9 mouse cellular contexts compared by ENCODE assay signal in the genomic region with DNA sequence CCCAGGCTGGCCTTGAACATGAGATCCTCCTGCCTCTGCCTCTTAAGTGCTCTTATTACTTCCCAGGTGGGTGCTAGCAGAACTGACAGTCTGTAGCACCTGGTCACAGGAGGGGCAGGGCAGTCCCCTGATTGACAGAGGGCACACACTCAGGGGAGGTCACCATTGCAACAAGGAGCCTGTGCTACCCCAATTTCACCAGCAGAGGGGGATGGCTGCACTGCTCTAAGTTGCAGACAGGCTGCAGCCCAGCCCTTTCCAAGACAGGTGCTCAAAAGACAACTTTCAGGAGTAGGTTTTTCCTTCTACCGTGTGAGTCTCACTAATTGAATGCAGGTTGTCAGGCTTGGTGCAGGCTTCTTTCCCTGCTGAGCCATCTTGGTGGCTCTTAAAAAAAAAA.
DNase-seq lines count a peak whose midpoint lies in the region; ATAC-seq and TF ChIP-seq lines count a peak whose summit lies in the region.
"Had no signal": no experiment of that assay in that cellular context is flagged by ENCODE, and none has a peak within 500 bp of the region (broad histone marks: within the 10 kb centered on the region; RNA-seq: fewer than 3 reads in every experiment).

No protein-coding gene starts in this region.

- H3K27me3 ChIP-seq in CH12.LX (replicated peaks): no peaks in the 10 kb centered on the region
- no peaks in the 10 kb centered on the region for H3K27me3 ChIP-seq in forebrain, embryonic 11.5 days (ENCODE audit: control insufficient read depth, insufficient read depth, low read length)
- no peaks in the 10 kb centered on the region for H3K27me3 ChIP-seq in heart, postnatal 0 days (ENCODE audit: control insufficient read depth, insufficient read depth, low read length)
- H3K27me3 ChIP-seq in lung, embryonic 14.5 days (ENCODE audit: insufficient read depth, low read length): no peaks in the 10 kb centered on the region

- ATAC-seq in forebrain, embryonic 11.5 days (replicated peaks; ENCODE audit: low FRiP score): peak; percentile 52; the same call in 1 of the 2 replicates
- peak; percentile 86 for ATAC-seq in heart, postnatal 0 days (ENCODE audit: insufficient read depth, low read depth)
- peak; percentile 45; the same call in 1 of the 2 replicates for ATAC-seq in lung, embryonic 14.5 days (ENCODE audit: insufficient read depth)

- dilution Hi-C loops in CH12.LX (cut with MboI; ENCODE audit: extremely low pct_ligation_motif_present, extremely low pct_unique_long_range_greater_than_20kb, low sequenced_read_pairs): no loop called here

- no peaks in the 10 kb centered on the region for H3K4me1 ChIP-seq in CH12.LX (ENCODE audit: control insufficient read depth in 1 of 2, insufficient read depth in 2 of 2)
- peaks cover 7% of the 10 kb centered on the region; the same call in 1 of the 2 replicates for H3K4me1 ChIP-seq in forebrain, embryonic 11.5 days (replicated peaks; ENCODE audit: control insufficient read depth, insufficient read depth, low read length)
- no peaks in the 10 kb centered on the region; the same call in 1 of the 2 replicates for H3K4me1 ChIP-seq in heart, postnatal 0 days (ENCODE audit: control insufficient read depth, insufficient read depth)
- H3K4me1 ChIP-seq in lung, embryonic 14.5 days (ENCODE audit: insufficient read depth): peaks cover 3% of the 10 kb centered on the region; the same call in 1 of the 2 replicates

- H3K36me3 ChIP-seq in CH12.LX (replicated peaks in 1 of 2; ENCODE audit: control insufficient read depth in 1 of 2, insufficient read depth in 1 of 2, low read length in 1 of 2): no peaks in the 10 kb centered on the region
- no peaks in the 10 kb centered on the region for H3K36me3 ChIP-seq in forebrain, embryonic 11.5 days (ENCODE audit: control insufficient read depth, insufficient read depth, low read length)
- H3K36me3 ChIP-seq in heart, postnatal 0 days (replicated peaks; ENCODE audit: control insufficient read depth, insufficient read depth, low read length): no peaks in the 10 kb centered on the region
- no peaks in the 10 kb centered on the region for H3K36me3 ChIP-seq in lung, embryonic 14.5 days (ENCODE audit: insufficient read depth)

- no peak overlapping the region for H3K27ac ChIP-seq in CH12.LX (ENCODE audit: insufficient read depth, low read depth)
- no peak overlapping the region for H3K27ac ChIP-seq in forebrain, embryonic 11.5 days (ENCODE audit: low read depth, low read length)
- no peak overlapping the region for H3K27ac ChIP-seq in heart, postnatal 0 days (ENCODE audit: low read depth)
- no peak overlapping the region for H3K27ac ChIP-seq in lung, embryonic 14.5 days (ENCODE audit: low read depth)

- no peaks in the 10 kb centered on the region for H3K79me2 ChIP-seq in CH12.LX (replicated peaks; ENCODE audit: control insufficient read depth, extremely low read depth, insufficient read depth, poor library complexity, severe bottlenecking)

- TF ChIP-seq POLR2A in CH12.LX (IDR thresholded peaks at IDR 0.05; ENCODE audit: low read depth, low read length): no peak
- TF ChIP-seq POLR2A in brain, embryonic 14.5 days (IDR thresholded peaks at IDR 0.05; ENCODE audit: borderline replicate concordance, extremely low read depth, insufficient read depth, insufficient read length, poor library complexity, severe bottlenecking): no peak

- H3K9me3 ChIP-seq in CH12.LX (replicated peaks; ENCODE audit: low read length): no peaks in the 10 kb centered on the region
- H3K9me3 ChIP-seq in forebrain, embryonic 11.5 days (ENCODE audit: control insufficient read depth, low read length): no peaks in the 10 kb centered on the region
- H3K9me3 ChIP-seq in heart, postnatal 0 days (replicated peaks; ENCODE audit: control insufficient read depth, low read length): no peaks in the 10 kb centered on the region
- no peaks in the 10 kb centered on the region for H3K9me3 ChIP-seq in lung, embryonic 14.5 days (ENCODE audit: low read depth, low read length)

- no peak overlapping the region for H3K4me3 ChIP-seq in CH12.LX (replicated peaks in 1 of 3; ENCODE audit: low read depth in 2 of 3, low read length in 2 of 3, poor library complexity in 1 of 3)
- no peak overlapping the region for H3K4me3 ChIP-seq in forebrain, embryonic 11.5 days (ENCODE audit: low read depth, low read length)
- H3K4me3 ChIP-seq in heart, postnatal 0 days (ENCODE audit: low read depth, low read length): no peak overlapping the region
- no peak overlapping the region for H3K4me3 ChIP-seq in lung, embryonic 14.5 days (ENCODE audit: low read depth, low read length)
- H3K4me3 ChIP-seq: erythroblast, embryonic 14.5 days had no signal

- no peak overlapping the region for H3K4me2 ChIP-seq in CH12.LX (ENCODE audit: insufficient read depth, low read depth, poor library complexity, severe bottlenecking)
- no peak overlapping the region for H3K4me2 ChIP-seq in forebrain, embryonic 11.5 days (ENCODE audit: low read depth, low read length, severe bottlenecking)
- no peak overlapping the region for H3K4me2 ChIP-seq in heart, postnatal 0 days (ENCODE audit: low read depth, low read length)
- H3K4me2 ChIP-seq in lung, embryonic 14.5 days: no peak overlapping the region

- peak; percentile 94 for TF ChIP-seq RAD21 in CH12.LX (IDR thresholded peaks at IDR 0.05; ENCODE audit: low read depth, low read length)

- H3K9ac ChIP-seq in CH12.LX (ENCODE audit: insufficient read depth, low read depth): no peak overlapping the region
- H3K9ac ChIP-seq in forebrain, embryonic 11.5 days (ENCODE audit: low read length): no peak overlapping the region
- H3K9ac ChIP-seq in heart, postnatal 0 days (replicated peaks; ENCODE audit: low read depth, low read length): no peak overlapping the region
- no peak overlapping the region for H3K9ac ChIP-seq in lung, embryonic 14.5 days

- no peak for TF ChIP-seq EP300 in CH12.LX (IDR thresholded peaks at IDR 0.05; ENCODE audit: low read length)
- no peak for TF ChIP-seq EP300 in heart, postnatal 0 days (IDR thresholded peaks at IDR 0.05; ENCODE audit: low read depth)

- WGBS in forebrain, embryonic 11.5 days: 16% methylated on average over 1 of the region's 1 CpGs
- WGBS in heart, postnatal 0 days: 14% methylated on average over 1 of the region's 1 CpGs
- WGBS in lung, embryonic 14.5 days: 11% methylated on average over 1 of the region's 1 CpGs

- DNase-seq in CH12.LX (ENCODE audit: extremely low read depth): peak; percentile 77
- peak; percentile 89 for DNase-seq in brain, embryonic 14.5 days (ENCODE audit: low read depth)
- peak; percentile 87 for DNase-seq in forebrain, embryonic 11.5 days (ENCODE audit: low spot score)
- peak; percentile 53 for DNase-seq in heart, postnatal 0 days (ENCODE audit: low spot score)
- DNase-seq in kidney, postnatal 14 days: peak; percentile 86
- DNase-seq in lung, embryonic 14.5 days: peak; percentile 93
- peak; percentile 74 for DNase-seq in ovary, postnatal 14 days (ENCODE audit: low spot score)
- DNase-seq in thymus, postnatal 10 days (ENCODE audit: low spot score in 2 of 2): peak; percentile 69 to 88

- peak; percentile 78 to 98 for TF ChIP-seq CTCF in CH12.LX (conservative IDR thresholded peaks at IDR 0.05 in 1 of 2, IDR thresholded peaks at IDR 0.05 in 1 of 2; ENCODE audit: low read depth in 2 of 2, low read length in 2 of 2)
- peak; percentile 96 for TF ChIP-seq CTCF in brain, embryonic 14.5 days (IDR thresholded peaks at IDR 0.05; ENCODE audit: borderline replicate concordance, extremely low read depth, insufficient read depth, insufficient read length)
- TF ChIP-seq CTCF in heart, postnatal 0 days (IDR thresholded peaks at IDR 0.05; ENCODE audit: low read depth): peak; percentile 99
- TF ChIP-seq CTCF in lung, embryonic 14.5 days (IDR thresholded peaks at IDR 0.05; ENCODE audit: low read depth): peak; percentile 98

- in situ Hi-C loops in CH12.LX (cut with MboI; ENCODE audit: low pct_ligation_motif_present, low pct_unique_long_range_greater_than_20kb, low sequenced_read_pairs): loop anchor here (5.0 kb wide), 2 partner anchors 82 to 178 kb away; no protein-coding TSS in a partner anchor

TF ChIP-seq in CH12.LX, 34 proteins besides CTCF, POLR2A, EP300 and RAD21:
- TF ChIP-seq ZC3H11A (IDR thresholded peaks at IDR 0.05; ENCODE audit: low read depth, low read length) (peak; percentile 93), SMC3 (IDR thresholded peaks at IDR 0.05; ENCODE audit: low read depth, low read length) (peak; percentile 99), JUN (IDR thresholded peaks at IDR 0.05; ENCODE audit: insufficient read depth, low read depth, low read length) (no peak), NELFE (IDR thresholded peaks at IDR 0.05; ENCODE audit: low read depth, low read length) (peak; percentile 36; the same call in 1 of the 2 replicates)
TF ChIP-seq in CH12.LX: peak in this region for 3.
